Mouse (Mus musculus) liver, embryonic 14.5 days (tissue): Measurements from ENCODE around the gene Prl8a8.

ENCODE experiments used
- CTCF ChIP-seq: IDR thresholded peaks from 2 replicates; pipeline ENCODE4 v1.5.1; 2016; ENCODE audit warnings: antibody characterized with exemption, low read depth, control low read depth
- EP300 ChIP-seq: IDR thresholded peaks from 2 replicates; pipeline ENCODE4 v1.6.1; 2016; ENCODE audit warnings: antibody characterized with exemption, low read depth

DNA sequence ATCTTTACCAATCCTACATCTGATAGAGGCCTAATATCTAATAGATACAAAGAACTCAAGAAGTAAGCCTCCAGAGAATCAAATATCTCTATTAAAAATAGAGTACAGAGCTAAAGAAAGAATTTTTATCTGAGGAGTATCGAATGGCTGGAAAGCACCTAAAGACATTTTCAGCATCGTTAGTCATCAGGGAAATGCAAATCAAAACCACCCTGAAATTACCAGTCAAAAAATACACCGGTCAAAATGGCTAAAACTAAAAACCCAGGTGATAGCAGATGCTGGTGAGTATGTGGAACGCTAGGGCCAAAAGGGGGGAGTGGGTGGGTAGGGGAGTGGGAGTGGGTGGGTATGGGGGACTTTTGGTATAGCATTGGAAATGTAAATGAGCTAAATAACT is 10.1 kb upstream of the Prl8a8 start:
- TF ChIP-seq CTCF (no peak), EP300 (no peak)
